Mouse (Mus musculus) cerebellum, adult 2 months (tissue): ENCODE results near the gene Gli1.
"Not testable (repeated sequence)": the region's sequence is repeated elsewhere in the genome, so short reads cannot be mapped to it uniquely, and the experiment has no call there.

ENCODE experiments used
- CTCF ChIP-seq: fragments of 200-500 bp; IDR thresholded peaks from 2 replicates; pipeline ENCODE4 v1.5.1; 2011; ENCODE audit warnings: low read depth, mild to moderate bottlenecking, control low read depth, low read length, moderate library complexity, borderline replicate concordance; ENCODE audit not compliant: insufficient read depth
- POLR2A ChIP-seq: fragments of 200-500 bp; IDR thresholded peaks from 2 replicates; pipeline ENCODE4 v1.6.1; 2011; ENCODE audit warnings: low read length, control low read depth, borderline replicate concordance; ENCODE audit not compliant: insufficient read depth

DNA sequence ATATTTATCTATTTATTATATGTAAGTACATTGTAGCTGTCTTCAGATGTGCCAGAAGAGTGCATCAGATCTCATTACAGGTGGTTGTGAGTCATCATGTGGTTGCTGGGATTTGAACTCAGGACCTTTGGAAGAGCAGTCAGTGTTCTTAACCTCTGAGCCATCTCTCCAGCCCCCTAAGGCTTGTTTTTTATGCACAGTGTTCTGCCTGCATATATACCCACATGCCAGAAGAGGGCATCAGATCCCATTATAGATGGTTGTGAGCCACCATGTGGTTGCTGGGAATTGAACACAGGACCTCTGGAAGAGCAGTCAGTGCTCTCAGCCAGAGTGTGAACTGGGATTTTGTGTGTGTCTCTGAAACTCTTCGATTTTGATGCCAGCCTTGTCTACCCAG lies 26.8 kb downstream of the Gli1 start:
- not testable (repeated sequence) for TF ChIP-seq CTCF, POLR2A
